Mouse (Mus musculus) spleen, adult 2 months (tissue): ENCODE results near the gene Ssr4. TPM values are rescaled to one million over a fixed set of nuclear protein-coding genes. Genes with fewer than 3 reads are reported as not detected.

ENCODE experiments used
- DNase-seq, 2 experiments: peaks; one replicate each; pipeline versions ENCODE4 v3.0.0 to v3.0.0-alpha.2; 2012 to 2021; ENCODE audit warnings: low spot score in 2 of 2, low read depth in 1 of 2
- H3K27ac ChIP-seq: fragments of 200-500 bp; 2 replicates; pipeline ENCODE4 v1.5.1; 2012; ENCODE audit warnings: low read length, inconsistent platforms; ENCODE audit not compliant: insufficient read depth
- H3K27me3 ChIP-seq: fragments of 200-500 bp; 2 replicates; pipeline ENCODE4 v1.6.1; 2012; ENCODE audit warnings: mild to moderate bottlenecking, moderate library complexity, low read length, inconsistent platforms; ENCODE audit not compliant: control insufficient read depth, insufficient read depth
- H3K36me3 ChIP-seq: fragments of 200-500 bp; 2 replicates; pipeline ENCODE4 v1.6.1; 2012; ENCODE audit warnings: mild to moderate bottlenecking, low read length, inconsistent platforms; ENCODE audit not compliant: control insufficient read depth, insufficient read depth
- H3K4me1 ChIP-seq: fragments of 200-500 bp; 2 replicates; pipeline ENCODE4 v1.6.1; 2011; ENCODE audit warnings: inconsistent platforms; ENCODE audit not compliant: control insufficient read depth, insufficient read depth, insufficient read length
- H3K4me3 ChIP-seq: fragments of 200-500 bp; 2 replicates; pipeline ENCODE4 v1.5.1; 2011; ENCODE audit warnings: mild to moderate bottlenecking, inconsistent platforms; ENCODE audit not compliant: insufficient read depth, insufficient read length; ENCODE audit errors: extremely low read depth
- CTCF ChIP-seq: fragments of 200-500 bp; IDR thresholded peaks from 2 replicates; pipeline ENCODE4 v1.5.1; 2011; ENCODE audit warnings: mild to moderate bottlenecking, inconsistent platforms; ENCODE audit not compliant: insufficient read depth, insufficient read length, insufficient replicate concordance; ENCODE audit errors: extremely low read depth
- POLR2A ChIP-seq: fragments of 200-500 bp; IDR thresholded peaks from 2 replicates; pipeline ENCODE4 v1.6.1; 2011; ENCODE audit warnings: low read depth, low read length, inconsistent platforms
- WGBS: fragments of 180-500 bp; shearing (Covaris S2); methylation state at CpG from one replicate; pipeline ENCODE4 v1.1.7; 2018; 5-methylcytosine and 5-hydroxymethylcytosine counted together
- polyA plus RNA-seq: library from polyadenylated mRNA; depleted of rRNA; stranded (reverse); fragments of >200 nt; gene quantifications from 2 replicates; pipeline ENCODE4 v1.2.3, GENCODE M21; 2012; rRNA removed

Ssr4 gene
- polyA plus RNA-seq, 1 experiment: 138 TPM

GRCm38 (mm10) chrX:73836691-73837090 is 49.9 kb downstream of the Ssr4 start:
- H3K4me1 ChIP-seq: no peaks in the 10 kb centered on the region
- H3K27ac ChIP-seq: no peak overlapping the region
- H3K27me3 ChIP-seq: no peaks in the 10 kb centered on the region
- no peak for DNase-seq
- no peak overlapping the region for H3K4me3 ChIP-seq
- TF ChIP-seq POLR2A (no peak), CTCF (no peak)
- WGBS: 83% methylated on average over 3 of the region's 3 CpGs
- no peaks in the 10 kb centered on the region for H3K36me3 ChIP-seq

Other genes starting within 250 kb of the Ssr4 start
- 0.87 and 1.4 TPM in 2 replicates for gene Dusp9, start 147.6 kb upstream of the Ssr4 start, polyA plus RNA-seq
- 2.8 and 3.2 TPM in 2 replicates for gene Pnck, start 126.9 kb upstream of the Ssr4 start, polyA plus RNA-seq
- gene Slc6a8, start 113.9 kb upstream of the Ssr4 start, polyA plus RNA-seq: 4.5 and 5.5 TPM in 2 replicates
- gene Bcap31, start 70.9 kb upstream of the Ssr4 start, polyA plus RNA-seq: 18.7 and 23.9 TPM in 2 replicates
- 45.8 and 51.7 TPM in 2 replicates for gene Abcd1, start 70.4 kb upstream of the Ssr4 start, polyA plus RNA-seq
- gene Plxnb3, start 29.9 kb upstream of the Ssr4 start, polyA plus RNA-seq: 0.62 and 1.2 TPM in 2 replicates
- gene Srpk3, start 12.6 kb upstream of the Ssr4 start, polyA plus RNA-seq: 109 and 119 TPM in 2 replicates
- gene Idh3g, start 131 bp upstream of the Ssr4 start, polyA plus RNA-seq: 170 TPM in 2 replicates
- gene Pdzd4, start 37.9 kb downstream of the Ssr4 start, polyA plus RNA-seq: 2.4 TPM in 2 replicates
- gene Avpr2, start 105.1 kb downstream of the Ssr4 start, polyA plus RNA-seq: 0.05 and 0.07 TPM in 2 replicates
- 4.4 and 5.5 TPM in 2 replicates for gene L1cam, start 109.1 kb downstream of the Ssr4 start, polyA plus RNA-seq
- 289 and 344 TPM in 2 replicates for gene Arhgap4, start 134.8 kb downstream of the Ssr4 start, polyA plus RNA-seq
- 36.8 and 42.8 TPM in 2 replicates for gene Naa10, start 134.9 kb downstream of the Ssr4 start, polyA plus RNA-seq
- gene Renbp, start 143.8 kb downstream of the Ssr4 start, polyA plus RNA-seq: 13.3 and 17.9 TPM in 2 replicates
- gene Hcfc1, start 179.3 kb downstream of the Ssr4 start, polyA plus RNA-seq: 71.1 and 88.1 TPM in 2 replicates
- 159 and 239 TPM in 2 replicates for gene Irak1, start 236.9 kb downstream of the Ssr4 start, polyA plus RNA-seq